Mouse (Mus musculus) myocyte (in vitro differentiated cells): Measurements from ENCODE around the gene AU040320. TPM values are rescaled to one million over a fixed set of nuclear protein-coding genes. Genes with fewer than 3 reads are reported as not detected.

Source experiments
- H3K27me3 ChIP-seq: one replicate; pipeline ENCODE4 v1.6.1; 2011; ENCODE audit not compliant: control insufficient read depth, insufficient read depth, insufficient read length
- H3K36me3 ChIP-seq: one replicate; pipeline ENCODE4 v1.6.1; 2011; ENCODE audit not compliant: control insufficient read depth, insufficient read depth
- H3K4me2 ChIP-seq: one replicate; pipeline ENCODE4 v1.6.1; 2011; ENCODE audit warnings: low read depth, control low read depth
- H3K4me3 ChIP-seq: one replicate; pipeline ENCODE4 v1.5.1; 2011; ENCODE audit warnings: mild to moderate bottlenecking, control low read depth, moderate library complexity
- H3K79me2 ChIP-seq: one replicate; pipeline ENCODE4 v1.6.1; 2011; ENCODE audit not compliant: control insufficient read depth, insufficient read depth
- H3ac ChIP-seq: one replicate; pipeline ENCODE4 v1.6.1; 2011; ENCODE audit not compliant: control insufficient read depth, insufficient read length
- CEBPB ChIP-seq: IDR thresholded peaks from 2 replicates; pipeline ENCODE4 v1.6.1; 2011; ENCODE audit warnings: mild to moderate bottlenecking, moderate library complexity; ENCODE audit not compliant: poor library complexity, insufficient read depth, severe bottlenecking
- E2F4 ChIP-seq: IDR thresholded peaks from one replicate; pipeline ENCODE4 v1.6.1; 2011; ENCODE audit warnings: mild to moderate bottlenecking, control low read depth, moderate library complexity; ENCODE audit not compliant: insufficient read depth
- MAX ChIP-seq: IDR thresholded peaks from one replicate; pipeline ENCODE4 v1.6.1; 2011; ENCODE audit warnings: low read depth, mild to moderate bottlenecking, control low read depth
- MYOD1 ChIP-seq, 3 experiments: IDR thresholded peaks; one replicate each; pipeline ENCODE4 v1.6.1; 2011; ENCODE audit warnings: control low read depth in 2 of 3, low read depth in 2 of 3, mild to moderate bottlenecking in 2 of 3, moderate library complexity in 1 of 3; ENCODE audit not compliant: insufficient read length in 2 of 3, control insufficient read depth in 1 of 3
- MYOG ChIP-seq, 3 experiments: IDR thresholded peaks; one replicate each; pipeline ENCODE4 v1.6.1; 2011; ENCODE audit warnings: control low read depth in 2 of 3, low read depth in 2 of 3, mild to moderate bottlenecking in 2 of 3; ENCODE audit not compliant: insufficient read length in 2 of 3, control insufficient read depth in 1 of 3, insufficient read depth in 1 of 3
- POLR2A ChIP-seq: IDR thresholded peaks from one replicate; pipeline ENCODE4 v1.6.1; 2011; ENCODE audit warnings: low read depth, mild to moderate bottlenecking, control low read depth, moderate library complexity; ENCODE audit not compliant: insufficient read length
- POLR2AphosphoS2 ChIP-seq: IDR thresholded peaks from one replicate; pipeline ENCODE4 v1.6.1; 2011; ENCODE audit warnings: low read depth, control low read depth; ENCODE audit not compliant: insufficient read length
- REST ChIP-seq: IDR thresholded peaks from one replicate; pipeline ENCODE4 v1.6.1; 2011; ENCODE audit warnings: mild to moderate bottlenecking, control low read depth, moderate library complexity; ENCODE audit not compliant: insufficient read depth, insufficient read length
- SRF ChIP-seq: IDR thresholded peaks from one replicate; pipeline ENCODE4 v1.6.1; 2011; ENCODE audit warnings: low read depth; ENCODE audit not compliant: control insufficient read depth, insufficient read length
- TCF12 ChIP-seq: IDR thresholded peaks from one replicate; pipeline ENCODE4 v1.6.1; 2011; ENCODE audit warnings: mild to moderate bottlenecking, control low read depth; ENCODE audit not compliant: poor library complexity, insufficient read depth, severe bottlenecking
- TCF3 ChIP-seq: IDR thresholded peaks from one replicate; pipeline ENCODE4 v1.6.1; 2011; ENCODE audit warnings: low read depth, control low read depth; ENCODE audit not compliant: insufficient read length
- USF1 ChIP-seq: IDR thresholded peaks from one replicate; pipeline ENCODE4 v1.6.1; 2011; ENCODE audit warnings: low read depth, mild to moderate bottlenecking, control low read depth, moderate library complexity
- polyA plus RNA-seq: library from polyadenylated mRNA; unstranded; fragments of >200 nt; fragmentation: generic; extraction: Trizol; gene quantifications from one replicate; pipeline ENCODE4 v1.2.1, GENCODE M21; 2012; ENCODE audit warnings: missing spikeins

The AU040320 gene
- polyA plus RNA-seq, 1 experiment = 56.6 TPM

DNA sequence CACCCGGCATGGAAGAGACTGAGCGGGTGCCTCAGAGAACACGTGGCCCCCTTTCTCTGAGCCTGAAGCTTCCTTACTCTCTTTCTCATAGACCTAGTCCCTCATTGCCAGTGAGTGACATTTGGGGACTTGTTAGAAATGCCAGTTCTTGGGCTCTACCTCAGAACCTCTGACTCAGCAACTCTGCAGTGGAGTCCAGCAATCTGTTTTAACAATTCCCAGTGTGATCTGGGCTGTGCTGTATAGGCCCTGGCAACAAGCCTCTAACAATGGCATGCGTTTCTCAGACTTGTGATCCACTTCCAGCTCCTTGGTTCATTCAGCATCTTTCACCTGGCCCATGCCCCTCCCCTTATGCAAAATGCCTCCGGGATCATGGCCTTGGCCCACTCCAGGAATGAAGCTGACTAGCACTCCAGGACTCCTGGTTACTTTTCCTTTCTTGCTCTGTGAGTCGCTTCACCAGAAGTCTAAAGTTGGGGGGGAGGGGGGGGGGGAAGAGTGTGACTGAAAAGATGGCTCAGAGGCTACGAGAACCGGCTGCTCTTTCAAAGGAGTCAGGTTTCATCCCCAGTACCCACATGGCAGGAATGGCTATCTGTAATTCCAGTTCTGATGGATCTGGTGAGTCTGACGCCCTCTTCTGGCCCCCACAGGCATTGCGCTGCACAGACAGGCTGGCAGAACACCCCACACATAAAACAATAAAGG, 13.2 kb upstream of the AU040320 start:
- no peak for TF ChIP-seq TCF3
- no peak for TF ChIP-seq MYOD1 (IDR thresholded peaks at IDR 0.05; ENCODE audit: control insufficient read depth in 1 of 3, insufficient read length in 2 of 3, low read depth in 2 of 3)
- no peak for TF ChIP-seq TCF12
- no peak for TF ChIP-seq MYOG (IDR thresholded peaks at IDR 0.05; ENCODE audit: control insufficient read depth in 1 of 3, insufficient read depth in 1 of 3, insufficient read length in 2 of 3, low read depth in 2 of 3)
- TF ChIP-seq POLR2AphosphoS2 = no peak
- no peak for TF ChIP-seq USF1
- TF ChIP-seq CEBPB = no peak
- TF ChIP-seq E2F4 = no peak
- TF ChIP-seq REST = no peak
- TF ChIP-seq MAX = no peak
- no peak for TF ChIP-seq POLR2A
- TF ChIP-seq SRF = no peak
- Histone ChIP-seq H3K4me3 (no peak overlapping the region), H3K79me2 (no peaks in the 10 kb centered on the region), H3K27me3 (peaks cover 36% of the 10 kb centered on the region), H3ac (no peak overlapping the region), H3K4me2 (no peak overlapping the region), H3K36me3 (peaks cover 2% of the 10 kb centered on the region)

DNA sequence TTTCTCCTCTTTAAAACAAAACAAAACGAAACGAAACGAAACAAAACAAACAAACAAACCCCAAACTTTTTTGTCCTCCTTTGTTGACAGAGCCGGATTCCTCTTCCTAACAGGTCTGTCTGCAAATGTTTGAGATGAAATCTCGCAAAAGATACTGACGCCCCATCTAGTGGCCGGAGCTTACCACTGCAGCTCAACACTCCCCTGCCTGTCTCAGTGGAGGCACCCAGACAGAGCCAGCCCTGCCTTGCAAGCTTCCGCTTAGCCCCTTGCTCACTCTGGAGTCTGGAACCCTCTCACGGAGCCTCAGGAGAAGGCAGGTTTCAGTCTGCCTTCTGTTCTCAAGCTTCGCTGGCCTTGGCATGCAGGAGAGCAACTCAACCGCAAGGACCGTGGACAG, 11.9 kb upstream of the AU040320 start:
- Histone ChIP-seq H3K4me3 (no peak overlapping the region), H3K27me3 (peaks cover 23% of the 10 kb centered on the region), H3K79me2 (no peaks in the 10 kb centered on the region), H3K36me3 (peaks cover 5% of the 10 kb centered on the region), H3ac (no peak overlapping the region), H3K4me2 (no peak overlapping the region)
- TF ChIP-seq POLR2AphosphoS2 = no peak
- no peak for TF ChIP-seq REST
- TF ChIP-seq MYOG (IDR thresholded peaks at IDR 0.05; ENCODE audit: control insufficient read depth in 1 of 3, insufficient read depth in 1 of 3, insufficient read length in 2 of 3, low read depth in 2 of 3) = no peak
- no peak for TF ChIP-seq E2F4

DNA sequence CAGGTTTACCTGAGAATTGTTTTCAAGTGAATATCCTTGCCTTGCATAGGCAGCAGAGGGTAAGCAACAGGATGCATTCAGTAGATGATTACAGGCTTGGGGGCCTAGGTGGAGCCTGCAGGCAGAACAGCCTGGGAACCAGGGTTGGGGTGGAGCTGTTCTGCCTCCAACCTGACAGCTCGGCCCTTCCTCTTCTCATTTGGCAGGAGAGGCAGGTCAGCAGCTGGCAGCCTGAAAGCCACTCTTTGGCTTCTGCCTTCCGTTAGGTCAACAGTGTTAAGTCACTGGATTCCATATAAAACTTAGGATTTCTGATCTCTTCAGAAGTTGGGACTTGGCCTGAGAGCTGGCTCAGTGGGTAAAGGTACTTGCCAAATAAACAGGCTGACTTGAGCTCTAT, 10.4 kb upstream of the AU040320 start:
- H3K27me3 ChIP-seq = peaks cover 9% of the 10 kb centered on the region
- no peak overlapping the region for H3K4me2 ChIP-seq
- TF ChIP-seq REST = no peak
- TF ChIP-seq E2F4 = no peak
- TF ChIP-seq POLR2AphosphoS2 = no peak
- TF ChIP-seq TCF12 = no peak
- TF ChIP-seq USF1 = no peak
- no peak for TF ChIP-seq TCF3
- no peak for TF ChIP-seq MYOD1 (IDR thresholded peaks at IDR 0.05; ENCODE audit: control insufficient read depth in 1 of 3, insufficient read length in 2 of 3, low read depth in 2 of 3)
- TF ChIP-seq POLR2A = no peak
- no peak for TF ChIP-seq MAX
- no peak for TF ChIP-seq SRF
- TF ChIP-seq MYOG (IDR thresholded peaks at IDR 0.05; ENCODE audit: control insufficient read depth in 1 of 3, insufficient read depth in 1 of 3, insufficient read length in 2 of 3, low read depth in 2 of 3) = no peak
- TF ChIP-seq CEBPB = no peak
- no peak overlapping the region for H3K4me3 ChIP-seq
- H3K36me3 ChIP-seq = peaks cover 5% of the 10 kb centered on the region
- H3ac ChIP-seq = no peak overlapping the region
- H3K79me2 ChIP-seq = no peaks in the 10 kb centered on the region

GRCm38 (mm10) chr4:126743713-126744112, 9.6 kb upstream of the AU040320 start:
- Histone ChIP-seq H3ac (no peak overlapping the region), H3K79me2 (no peaks in the 10 kb centered on the region), H3K4me3 (no peak overlapping the region), H3K27me3 (peaks cover 2% of the 10 kb centered on the region), H3K36me3 (peaks cover 5% of the 10 kb centered on the region), H3K4me2 (no peak overlapping the region)
- TF ChIP-seq TCF12 = no peak
- no peak for TF ChIP-seq E2F4
- no peak for TF ChIP-seq SRF
- TF ChIP-seq POLR2A = no peak
- no peak for TF ChIP-seq USF1
- TF ChIP-seq POLR2AphosphoS2 = no peak
- TF ChIP-seq MYOG (IDR thresholded peaks at IDR 0.05; ENCODE audit: control insufficient read depth in 1 of 3, insufficient read depth in 1 of 3, insufficient read length in 2 of 3, low read depth in 2 of 3) = no peak
- TF ChIP-seq TCF3 = no peak
- TF ChIP-seq CEBPB = no peak
- no peak for TF ChIP-seq MAX
- no peak for TF ChIP-seq REST
- no peak for TF ChIP-seq MYOD1 (IDR thresholded peaks at IDR 0.05; ENCODE audit: control insufficient read depth in 1 of 3, insufficient read length in 2 of 3, low read depth in 2 of 3)

GRCm38 (mm10) chr4:126744831-126745230, 8.5 kb upstream of the AU040320 start:
- Histone ChIP-seq H3K4me3 (no peak overlapping the region), H3ac (no peak overlapping the region), H3K79me2 (no peaks in the 10 kb centered on the region), H3K27me3 (no peaks in the 10 kb centered on the region), H3K4me2 (no peak overlapping the region), H3K36me3 (peaks cover 5% of the 10 kb centered on the region)
- TF ChIP-seq MYOG (IDR thresholded peaks at IDR 0.05; ENCODE audit: control insufficient read depth in 1 of 3, insufficient read depth in 1 of 3, insufficient read length in 2 of 3, low read depth in 2 of 3) = no peak
- no peak for TF ChIP-seq CEBPB
- TF ChIP-seq SRF = no peak
- no peak for TF ChIP-seq POLR2AphosphoS2
- no peak for TF ChIP-seq REST
- TF ChIP-seq MAX = no peak
- TF ChIP-seq MYOD1 (IDR thresholded peaks at IDR 0.05; ENCODE audit: control insufficient read depth in 1 of 3, insufficient read length in 2 of 3, low read depth in 2 of 3) = no peak
- no peak for TF ChIP-seq TCF3
- no peak for TF ChIP-seq TCF12
